Mouse (Mus musculus) heart, adult 2 months (tissue): Measurements from ENCODE around the gene Vgll2.

ENCODE experiments used
- CTCF ChIP-seq: fragments of 200-600 bp; IDR thresholded peaks from 2 replicates; pipeline ENCODE4 v1.8.1; 2022; ENCODE audit warnings: antibody characterized with exemption, mild to moderate bottlenecking, moderate library complexity
- POLR2A ChIP-seq: fragments of 200-500 bp; IDR thresholded peaks from 2 replicates; pipeline ENCODE4 v1.6.1; 2011; ENCODE audit warnings: mild to moderate bottlenecking, low read depth, low read length, control low read depth; ENCODE audit not compliant: insufficient read depth

- TF ChIP-seq CTCF (no peak), POLR2A (no peak)
Observed at GRCm38 (mm10) chr10:52021231-52021630, 1.1 kb upstream of the Vgll2 start.
